ENCODE assay signal across 29 mouse cellular contexts in genomic region chr3:115674665-115675064, GRCm38 (mm10).
"Had no signal": no experiment of that assay in that cellular context is flagged by ENCODE, and none has a peak within 500 bp of the region (broad histone marks: within the 10 kb centered on the region; RNA-seq: fewer than 3 reads in every experiment).

No protein-coding gene starts in this region.

- DNase-seq: left cerebral cortex, postnatal 4 days; liver; liver, embryonic 13.5 days; liver, postnatal 0 days; lung, adult 18-20 months; lung, adult 2 months; lung, embryonic 14.5 days; lung, postnatal 10 days; lung, postnatal 14 days; lung, postnatal 36 days; lung, postnatal 4 days; midbrain, embryonic 14.5 days had no signal

- H3K4me1 ChIP-seq: limb, embryonic 10.5 days; limb, embryonic 12.5 days; limb, embryonic 13.5 days; lung, embryonic 15.5 days; midbrain, embryonic 12.5 days; midbrain, embryonic 15.5 days had no signal

- H3K36me3 ChIP-seq: limb, embryonic 10.5 days; limb, embryonic 12.5 days; limb, embryonic 13.5 days; limb, embryonic 15.5 days; liver, embryonic 13.5 days; liver, embryonic 15.5 days; lung, embryonic 15.5 days; midbrain, embryonic 10.5 days; midbrain, embryonic 12.5 days; midbrain, embryonic 13.5 days; midbrain, embryonic 15.5 days had no signal

- H3K9ac ChIP-seq: limb, embryonic 12.5 days; limb, embryonic 13.5 days; limb, embryonic 15.5 days; liver, embryonic 13.5 days; liver, embryonic 14.5 days; liver, embryonic 15.5 days; liver, postnatal 0 days; lung, embryonic 14.5 days; lung, embryonic 15.5 days; midbrain, embryonic 12.5 days; midbrain, embryonic 13.5 days; midbrain, embryonic 15.5 days had no signal

- ATAC-seq: liver, postnatal 0 days; lung, postnatal 0 days; midbrain, embryonic 13.5 days; midbrain, embryonic 15.5 days had no signal

- H3K4me2 ChIP-seq: limb, embryonic 12.5 days; limb, embryonic 13.5 days; limb, embryonic 15.5 days; liver, embryonic 15.5 days; lung, embryonic 15.5 days; midbrain, embryonic 11.5 days; midbrain, embryonic 12.5 days; midbrain, embryonic 13.5 days; midbrain, embryonic 15.5 days had no signal

- H3K9me3 ChIP-seq: limb, embryonic 10.5 days; limb, embryonic 12.5 days; limb, embryonic 13.5 days; limb, embryonic 15.5 days; liver, embryonic 13.5 days; liver, embryonic 15.5 days; lung, embryonic 15.5 days; megakaryocyte, embryonic 14.5 days; midbrain, embryonic 10.5 days; midbrain, embryonic 12.5 days; midbrain, embryonic 13.5 days; midbrain, embryonic 15.5 days had no signal

- H3K27me3 ChIP-seq: limb, embryonic 12.5 days; limb, embryonic 13.5 days; limb, embryonic 15.5 days; liver, embryonic 13.5 days; liver, embryonic 15.5 days; lung, embryonic 15.5 days; megakaryocyte, embryonic 14.5 days; midbrain, embryonic 12.5 days; midbrain, embryonic 13.5 days; midbrain, embryonic 15.5 days had no signal

- H3K27ac ChIP-seq: left cerebral cortex, adult 2 months; limb, embryonic 10.5 days; limb, embryonic 12.5 days; limb, embryonic 13.5 days; limb, embryonic 15.5 days; liver, embryonic 13.5 days; liver, embryonic 14.5 days; liver, embryonic 15.5 days; lung, embryonic 15.5 days; macrophage; midbrain, embryonic 10.5 days; midbrain, embryonic 12.5 days; midbrain, embryonic 13.5 days; midbrain, embryonic 15.5 days had no signal

- H3K4me3 ChIP-seq: left cerebral cortex, adult 2 months; limb, embryonic 10.5 days; limb, embryonic 12.5 days; limb, embryonic 13.5 days; limb, embryonic 15.5 days; liver, embryonic 13.5 days; liver, embryonic 15.5 days; lung, embryonic 15.5 days; megakaryocyte, embryonic 14.5 days; midbrain, embryonic 10.5 days; midbrain, embryonic 12.5 days; midbrain, embryonic 13.5 days; midbrain, embryonic 15.5 days; myocyte had no signal
